Mouse (Mus musculus) monocyte, adult 5-6 weeks (primary cell): ENCODE results near the gene Scaf1. TPM values are rescaled to one million over a fixed set of nuclear protein-coding genes. Genes with fewer than 3 reads are reported as not detected.
"Not testable (repeated sequence)": the region's sequence is repeated elsewhere in the genome, so short reads cannot be mapped to it uniquely, and the experiment has no call there.

Experiments
- ATAC-seq: fragments of 153-309, 156-312 bp; replicated peaks from 2 replicates; pipeline ENCODE4 v1.8.0; 2017; ENCODE audit warnings: mild to moderate bottlenecking; ENCODE audit not compliant: low TSS enrichment, insufficient number of reproducible peaks, severe bottlenecking, poor library complexity, low FRiP score
- total RNA-seq: library from RNA; stranded (forward); fragments of 200-1000, 200-491, 200-594 nt; gene quantifications from 3 replicates; pipeline ENCODE4 v1.2.3, GENCODE M21; 2017

Scaf1 gene
- total RNA-seq, 1 experiment from 2014 or later = 15.3 TPM

DNA sequence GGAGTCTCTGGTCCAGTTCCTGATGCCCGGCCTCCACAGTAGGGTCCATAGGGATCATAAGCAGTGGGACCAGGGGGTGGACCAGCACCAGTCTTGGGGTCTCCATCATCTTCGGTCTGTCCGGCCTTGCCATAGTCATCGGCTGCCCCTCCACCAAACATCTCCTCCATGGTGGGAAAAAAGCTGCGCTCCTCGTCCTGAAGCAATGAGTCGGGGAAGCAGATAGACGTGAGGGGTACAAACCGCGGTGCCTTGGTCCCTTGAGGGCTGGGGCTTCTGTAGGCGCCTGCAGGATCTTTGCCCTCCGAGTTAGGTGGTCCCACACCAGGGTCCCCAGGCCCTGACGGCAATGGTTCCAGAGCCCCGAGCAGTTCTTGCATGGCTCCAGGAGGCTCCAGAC is 31.3 kb upstream of the Scaf1 start:
- no peak for ATAC-seq

DNA sequence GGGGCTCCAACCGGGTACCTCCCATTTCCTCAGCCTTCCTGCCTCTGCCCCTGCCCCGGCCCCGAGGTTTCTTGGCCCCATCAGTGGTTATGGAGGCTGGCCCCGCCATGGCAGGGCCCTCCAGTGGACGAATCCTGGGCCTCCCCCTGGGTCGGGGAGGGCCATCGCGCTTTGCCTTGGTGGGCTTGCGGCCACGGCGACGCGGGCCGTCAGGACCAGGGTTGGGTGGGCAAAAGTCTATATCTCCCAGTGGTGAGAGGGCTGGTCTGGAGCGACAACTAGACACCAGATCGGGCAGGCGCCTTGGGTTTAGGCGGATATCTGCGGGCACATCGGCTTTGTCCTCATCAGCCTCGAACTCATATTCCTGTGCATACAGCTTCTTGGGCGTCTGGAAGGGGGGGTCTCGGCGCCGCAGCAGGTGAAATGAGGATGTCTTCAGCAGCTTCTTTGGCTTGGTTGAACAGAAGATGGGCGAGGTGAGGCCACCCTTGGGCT is 30.7 kb upstream of the Scaf1 start:
- ATAC-seq = no peak

DNA sequence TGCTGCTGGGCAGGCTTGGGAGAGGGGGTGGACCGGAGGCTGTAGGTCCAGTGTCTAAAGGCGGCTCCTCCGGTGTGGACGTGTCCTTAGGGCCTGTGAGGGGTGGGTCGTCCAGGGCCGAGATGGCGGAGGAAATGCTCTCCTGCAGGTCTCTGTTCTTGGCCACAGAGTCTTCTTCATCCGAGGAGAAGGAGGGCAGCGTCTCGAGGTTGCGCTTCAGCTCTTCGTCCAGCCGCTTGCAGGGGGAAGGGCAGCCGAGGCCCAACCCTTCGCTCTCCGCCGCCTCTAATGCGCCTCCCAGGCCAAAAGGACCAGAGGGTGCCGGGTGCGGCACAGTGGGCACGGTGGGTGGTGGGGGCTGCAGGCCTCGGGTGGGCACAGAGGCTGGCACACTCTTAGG is 29.6 kb upstream of the Scaf1 start:
- no peak for ATAC-seq

DNA sequence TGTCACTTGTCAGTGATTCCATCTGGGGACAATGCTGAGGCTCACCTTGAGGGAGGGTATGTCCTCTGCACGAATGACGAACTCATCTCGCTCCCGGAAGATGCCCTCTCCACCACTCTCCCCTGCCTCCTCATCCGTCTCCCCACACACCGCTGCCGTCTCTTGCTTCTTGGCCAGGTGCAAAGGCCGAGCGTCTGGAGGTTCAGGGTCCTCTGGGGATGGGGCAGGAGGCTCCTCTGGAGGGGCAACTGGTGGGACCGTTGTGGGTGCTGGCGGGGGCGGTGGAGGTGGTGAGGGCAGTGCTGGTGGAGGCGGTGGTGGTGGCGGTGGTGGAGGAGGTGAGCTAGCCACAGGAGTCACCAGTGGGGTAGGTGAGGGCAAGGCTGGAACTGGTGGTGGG is 27.1 kb upstream of the Scaf1 start:
- no peak for ATAC-seq

DNA sequence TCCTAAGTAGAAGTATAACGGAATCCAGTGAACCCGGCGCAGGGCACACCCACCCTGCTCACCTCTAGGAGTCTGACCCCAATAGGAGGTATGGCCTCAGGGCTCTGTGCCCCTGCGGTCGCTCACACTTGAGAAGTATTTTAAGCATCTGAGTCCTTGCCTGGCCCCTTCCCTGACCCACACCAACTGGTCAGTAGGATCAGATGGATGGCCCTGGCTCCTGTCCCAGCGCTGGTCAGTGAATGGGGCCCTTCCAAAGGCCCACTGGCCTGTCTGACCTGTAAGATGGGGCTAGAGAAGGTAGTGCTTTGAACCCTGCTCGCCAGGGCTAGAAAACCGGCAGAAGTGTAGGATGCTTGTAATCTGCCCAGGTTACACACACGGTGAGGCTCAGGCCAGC is 24.7 kb upstream of the Scaf1 start:
- no peak for ATAC-seq

DNA sequence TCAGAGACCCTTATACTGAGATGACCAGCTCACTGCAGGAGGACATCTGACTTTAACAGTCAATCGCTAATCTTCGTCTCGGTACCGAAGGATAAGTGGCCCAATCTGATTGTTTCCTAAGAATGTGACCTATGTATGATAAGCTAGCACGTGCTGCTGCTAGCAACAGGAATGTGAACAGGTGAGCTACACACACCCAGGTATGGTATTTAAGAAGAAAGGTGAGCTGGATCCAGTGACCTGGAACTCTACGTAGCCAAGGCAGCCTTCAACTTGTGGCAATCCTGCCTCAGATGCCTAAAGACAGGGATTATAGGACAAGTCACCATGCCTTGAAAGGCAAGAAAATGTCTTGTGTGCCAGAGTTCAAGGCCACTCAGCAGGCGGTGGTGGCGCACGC is 22.2 kb upstream of the Scaf1 start:
- ATAC-seq = no peak

DNA sequence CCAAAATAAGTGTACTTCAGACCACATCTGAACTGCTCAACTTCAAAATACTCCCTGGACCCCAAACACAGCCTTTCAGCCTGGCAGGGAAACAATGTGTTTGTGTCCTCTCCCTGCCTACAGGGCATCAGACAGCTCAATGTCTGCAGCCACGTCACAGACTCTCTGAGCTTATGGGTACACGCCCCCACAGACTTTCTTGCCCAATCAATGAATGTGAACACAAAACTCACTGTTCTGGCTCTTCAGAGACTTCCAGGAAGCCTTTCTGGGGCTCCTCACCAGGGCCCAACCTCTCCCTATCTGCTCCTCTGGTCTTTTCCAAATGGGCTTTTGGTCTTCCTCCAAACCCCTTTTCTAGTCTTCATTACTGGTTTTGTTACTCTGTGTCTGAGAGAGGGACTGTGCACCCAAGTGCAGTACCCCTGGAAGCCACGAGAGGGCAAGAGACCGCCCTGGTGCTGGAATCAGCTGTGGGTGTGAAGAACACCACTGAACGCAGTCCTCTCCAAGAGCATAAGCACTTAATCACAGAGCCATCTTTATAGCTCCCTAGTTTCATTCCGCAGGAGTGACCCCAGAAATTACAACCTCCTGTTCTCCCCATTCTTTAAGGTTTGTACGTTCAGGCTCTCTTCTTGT is 21.7 kb upstream of the Scaf1 start:
- peak; percentile 80; the same call in 1 of the 2 replicates for ATAC-seq

DNA sequence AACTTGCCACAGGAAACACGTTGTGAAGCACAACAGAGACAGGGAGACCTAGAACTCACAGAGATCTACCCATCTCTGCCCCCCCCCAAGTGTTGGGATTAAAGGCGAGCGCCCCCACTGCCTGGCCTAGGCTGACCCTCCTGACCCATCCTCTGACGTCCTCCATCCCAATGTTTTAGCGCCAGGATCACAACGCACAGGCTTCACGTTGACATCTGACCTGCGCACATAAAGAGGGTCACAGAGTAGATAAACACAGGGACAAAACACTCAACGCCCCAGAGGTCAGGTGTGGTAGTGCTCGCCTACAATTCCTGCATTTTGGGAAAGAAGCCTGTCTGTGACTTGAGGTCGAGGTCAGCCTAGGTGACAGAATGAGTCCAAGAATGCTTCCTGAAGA is 20.5 kb upstream of the Scaf1 start:
- no peak for ATAC-seq

DNA sequence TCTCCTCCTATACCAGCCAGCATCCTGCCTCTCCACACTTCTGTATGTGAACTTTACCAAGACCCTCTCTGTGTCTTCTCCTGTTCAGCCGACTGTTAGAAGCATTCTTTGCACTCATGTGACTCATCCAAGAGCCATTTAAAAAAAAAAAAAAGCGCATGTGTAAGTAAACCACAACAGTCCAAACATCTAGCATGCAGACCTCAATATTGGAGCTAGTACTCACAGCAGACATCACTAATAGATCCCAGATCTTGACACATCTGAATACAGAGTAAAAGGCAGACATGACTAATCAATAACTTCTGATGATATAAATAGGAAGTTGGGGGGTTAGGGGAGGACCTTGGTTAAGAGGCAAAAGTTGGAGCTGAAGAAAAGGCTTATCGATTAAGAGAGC is 19.5 kb upstream of the Scaf1 start:
- ATAC-seq = no peak

DNA sequence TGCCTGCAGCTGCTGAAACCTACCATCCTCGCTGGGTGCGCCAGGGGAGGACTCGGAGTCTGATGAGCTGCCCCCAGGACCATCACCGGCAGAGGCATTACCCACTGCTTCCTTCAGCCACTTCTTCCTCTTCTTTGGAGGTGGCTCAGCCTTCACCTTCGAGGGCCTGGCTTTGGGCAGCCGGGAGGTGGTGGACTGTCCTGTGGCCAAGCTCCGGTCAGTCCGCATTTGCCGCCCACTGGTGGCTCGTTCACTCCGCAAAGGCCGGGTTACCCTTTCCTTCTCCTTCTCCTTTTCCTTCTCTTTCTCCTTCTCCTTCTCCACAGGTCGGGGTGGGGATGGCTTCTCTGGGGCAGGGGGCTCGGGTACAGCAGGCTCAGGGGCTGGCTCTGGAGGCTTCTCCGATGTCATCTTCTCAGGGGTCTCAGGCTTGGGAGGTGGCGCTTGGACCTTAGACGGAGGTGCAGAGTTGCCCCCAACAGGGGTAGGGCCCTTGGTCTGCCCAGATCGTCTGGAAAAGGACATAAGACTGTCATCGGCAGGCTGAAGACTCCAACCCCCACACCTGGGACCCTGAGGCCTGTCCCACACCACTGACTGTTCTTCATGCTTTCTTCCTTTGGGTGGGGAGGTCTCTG is 17.7 kb upstream of the Scaf1 start:
- ATAC-seq = no peak

DNA sequence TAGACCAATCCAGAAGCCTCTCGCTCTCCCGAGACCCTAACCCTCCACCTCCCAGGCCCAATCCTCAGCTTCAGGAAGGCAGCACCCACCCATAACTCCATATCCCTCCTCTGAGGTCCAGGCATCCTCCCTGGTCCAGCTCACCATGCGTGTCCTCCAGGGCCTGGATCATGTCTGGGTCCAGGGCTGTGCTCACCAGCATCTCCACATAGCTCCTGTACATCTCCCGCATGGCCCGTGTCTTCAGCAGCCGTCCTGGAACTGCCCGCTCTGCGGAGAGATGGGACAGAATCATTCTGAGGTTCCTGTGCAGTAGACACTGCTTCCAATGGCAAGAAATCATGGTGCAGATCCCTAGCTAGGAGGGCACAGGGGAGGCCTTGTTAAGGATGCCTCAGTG is 14.7 kb upstream of the Scaf1 start:
- no peak for ATAC-seq

DNA sequence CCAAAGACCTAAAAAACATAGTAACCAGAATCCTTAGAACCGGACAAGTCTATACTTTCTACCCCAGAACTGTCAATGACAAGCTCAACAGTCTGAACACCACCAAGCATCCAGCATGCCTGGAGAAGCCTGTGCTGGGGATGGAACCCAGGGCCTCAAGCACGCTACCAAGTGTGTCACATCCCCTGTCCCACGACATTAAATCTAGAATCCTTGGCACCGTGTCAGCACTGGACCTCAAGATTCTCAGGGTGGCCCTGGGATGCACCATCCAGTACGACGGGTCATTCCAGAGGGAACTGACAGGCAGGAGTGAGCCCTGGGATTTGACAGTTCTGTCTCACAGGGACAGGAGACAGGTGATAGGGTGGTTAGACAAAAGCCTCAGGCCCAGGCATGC is 13.8 kb upstream of the Scaf1 start:
- ATAC-seq = no peak

DNA sequence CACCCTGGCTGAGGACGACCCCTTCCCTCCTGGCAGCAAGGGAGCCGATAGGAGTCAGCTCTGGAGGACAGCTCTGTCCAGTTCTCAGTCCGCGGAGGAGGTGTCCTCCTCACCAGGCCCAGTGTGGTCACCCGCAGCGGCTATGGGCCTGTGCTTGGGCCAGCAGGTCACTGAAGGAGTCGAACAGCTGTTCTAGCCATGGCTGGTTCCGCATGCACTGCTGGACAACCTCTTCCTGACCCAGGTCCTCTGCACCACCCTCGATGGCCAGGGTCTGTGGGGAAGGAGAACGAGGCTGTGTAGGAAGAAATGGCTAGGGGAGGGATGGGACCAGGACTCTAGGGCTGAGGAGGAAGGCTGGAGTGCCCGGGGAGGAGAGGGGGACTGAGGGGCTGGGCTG is 12.2 kb upstream of the Scaf1 start:
- ATAC-seq = no peak

DNA sequence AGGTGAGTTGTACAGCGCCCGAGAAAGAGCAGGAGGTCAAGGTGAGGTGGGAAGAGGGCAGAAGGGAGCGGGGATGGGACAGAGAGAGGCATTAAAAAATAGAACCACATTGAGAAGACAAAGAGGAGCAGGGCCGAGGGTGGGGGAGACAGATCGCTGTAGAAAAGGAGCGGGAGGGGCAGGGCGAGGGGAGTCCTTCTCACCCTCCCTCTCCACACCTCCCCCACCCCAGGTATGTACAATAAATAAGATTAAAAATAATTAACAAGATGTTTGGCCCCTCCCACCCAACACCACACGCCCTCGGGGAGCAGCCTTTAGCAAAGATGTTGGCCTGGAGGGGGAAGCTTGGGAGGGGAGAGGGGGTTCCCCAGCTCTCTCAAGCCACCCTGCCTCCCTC is 11.6 kb upstream of the Scaf1 start:
- no peak for ATAC-seq

DNA sequence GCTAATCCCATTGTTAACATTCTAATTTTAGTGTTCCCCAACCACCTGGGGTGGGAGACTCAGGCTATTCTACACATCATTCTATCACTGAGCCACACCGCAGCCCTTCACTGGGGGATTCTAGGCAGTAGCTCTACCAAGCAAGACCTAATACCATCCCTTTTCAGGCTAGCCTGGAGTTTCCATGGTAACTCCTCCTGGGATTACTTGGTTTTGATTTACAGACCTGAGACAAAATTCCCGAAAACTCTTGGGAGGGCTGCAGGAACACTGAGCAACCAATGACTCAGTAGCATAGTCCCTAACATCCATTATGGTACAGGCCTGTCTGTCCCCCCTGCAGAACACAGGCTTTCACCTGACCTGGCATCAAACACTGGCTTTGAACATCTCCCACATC is 10.1 kb upstream of the Scaf1 start:
- ATAC-seq = no peak

DNA sequence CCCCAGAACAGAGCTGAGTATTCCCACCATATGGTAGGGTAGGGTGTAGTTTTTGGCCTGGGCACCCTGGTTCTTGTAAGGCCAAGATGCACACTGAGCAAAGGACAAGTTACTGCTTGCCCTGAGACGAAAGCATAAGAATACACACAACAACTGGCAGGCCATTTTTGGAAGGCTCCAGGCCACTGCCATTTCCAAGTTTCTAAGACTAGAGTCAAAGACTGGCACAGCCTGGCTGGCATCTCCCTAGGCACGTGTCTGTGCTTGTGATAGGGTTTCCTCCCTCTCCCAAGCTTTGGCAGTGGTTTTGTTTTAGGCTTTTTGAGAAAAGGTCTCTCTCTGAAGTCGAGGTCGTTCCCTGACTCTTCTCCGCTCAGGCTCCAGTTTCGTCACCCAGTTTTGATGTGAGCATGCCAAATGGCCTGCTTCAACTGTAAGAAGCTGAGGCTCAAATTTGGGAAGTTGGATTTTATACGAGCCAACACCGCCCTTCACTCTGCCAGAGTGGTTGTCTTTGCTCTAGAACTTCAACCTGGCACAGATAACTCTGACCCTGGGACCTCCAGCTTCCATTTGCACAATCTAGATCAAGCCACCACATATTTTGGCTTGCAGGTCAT is 9.5 kb upstream of the Scaf1 start:
- ATAC-seq = no peak

DNA sequence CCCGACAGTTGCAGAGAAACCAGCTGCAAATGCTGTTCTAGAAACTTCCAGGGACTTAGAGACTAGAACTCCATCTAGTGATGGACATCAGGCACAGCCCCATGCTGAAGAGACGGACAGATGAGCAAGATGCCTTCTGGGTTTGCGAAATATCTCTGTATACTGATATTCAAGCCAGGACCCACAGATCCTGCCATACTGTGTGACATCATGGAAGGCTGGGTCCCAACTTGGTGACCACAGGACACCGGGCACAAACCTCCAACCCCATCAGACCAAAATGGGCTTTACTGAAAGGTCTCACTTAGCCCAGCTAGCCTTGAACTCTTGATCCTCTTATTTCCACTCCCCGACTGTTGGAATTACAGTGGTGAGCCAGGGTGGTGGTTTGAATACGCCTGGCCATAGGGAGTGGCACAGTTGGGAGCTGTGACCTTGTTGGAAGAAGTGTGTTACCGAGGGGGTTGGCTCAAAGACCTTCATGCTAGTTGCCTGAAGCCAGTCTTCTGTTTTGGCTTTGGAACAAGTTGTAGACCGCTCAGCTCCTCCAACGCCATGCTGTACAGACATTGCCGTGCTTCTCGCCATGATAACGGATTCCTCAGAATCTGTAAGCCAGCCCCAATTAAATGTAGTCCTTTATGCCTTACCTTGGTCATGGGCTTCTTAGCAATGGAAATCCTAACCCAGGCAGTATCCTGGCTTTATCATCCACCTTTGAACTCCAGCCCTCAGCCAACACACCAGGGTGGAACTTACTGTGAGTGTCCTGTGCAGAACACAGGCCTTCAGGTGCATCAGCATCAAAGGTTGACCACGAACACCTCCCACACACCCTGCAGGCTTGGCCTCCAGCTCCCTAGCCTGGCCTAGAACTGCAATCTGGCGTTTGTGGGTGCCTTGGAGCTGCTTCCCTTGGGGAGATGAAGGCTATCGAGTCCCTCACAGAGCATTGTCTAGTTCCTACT is 8.4 kb upstream of the Scaf1 start:
- no peak for ATAC-seq

DNA sequence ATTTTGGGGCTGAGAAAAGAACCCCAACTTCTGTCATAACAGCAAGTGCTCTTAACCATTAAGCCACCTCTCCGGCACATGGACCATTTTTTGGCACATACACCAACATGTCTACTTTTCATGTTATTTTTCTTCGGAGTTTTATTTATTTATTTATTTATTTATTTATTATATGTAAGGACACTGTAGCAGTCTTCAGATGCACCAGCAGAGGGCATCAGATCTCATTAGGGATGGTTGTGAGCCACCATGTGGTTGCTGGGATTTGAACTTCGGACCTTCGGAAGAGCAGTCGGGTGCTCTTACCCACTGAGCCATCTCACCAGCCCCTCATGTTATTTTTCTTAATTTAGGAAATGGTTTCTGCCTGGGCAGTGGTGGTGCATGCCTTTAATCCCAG is 7.5 kb upstream of the Scaf1 start:
- ATAC-seq = not testable (repeated sequence)

DNA sequence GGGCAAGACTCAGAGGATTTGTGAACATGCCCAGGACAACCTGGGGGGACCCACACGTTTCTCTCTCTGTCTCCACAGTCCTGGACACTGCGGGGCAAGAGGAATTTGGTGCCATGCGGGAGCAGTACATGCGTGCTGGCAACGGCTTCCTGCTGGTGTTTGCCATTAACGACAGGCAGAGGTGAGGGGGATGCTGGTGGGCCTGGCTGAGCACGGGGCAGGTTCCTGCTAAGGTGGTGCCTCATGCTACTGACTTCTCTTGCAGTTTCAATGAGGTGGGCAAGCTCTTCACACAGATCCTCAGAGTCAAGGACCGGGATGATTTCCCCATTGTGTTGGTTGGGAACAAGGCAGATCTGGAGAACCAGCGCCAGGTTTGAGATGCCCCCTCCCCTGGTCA is 4.1 kb upstream of the Scaf1 start:
- no peak for ATAC-seq
